Mouse (Mus musculus): Measurements from ENCODE around the gene Ptbp1.

Gene Ptbp1

DNA sequence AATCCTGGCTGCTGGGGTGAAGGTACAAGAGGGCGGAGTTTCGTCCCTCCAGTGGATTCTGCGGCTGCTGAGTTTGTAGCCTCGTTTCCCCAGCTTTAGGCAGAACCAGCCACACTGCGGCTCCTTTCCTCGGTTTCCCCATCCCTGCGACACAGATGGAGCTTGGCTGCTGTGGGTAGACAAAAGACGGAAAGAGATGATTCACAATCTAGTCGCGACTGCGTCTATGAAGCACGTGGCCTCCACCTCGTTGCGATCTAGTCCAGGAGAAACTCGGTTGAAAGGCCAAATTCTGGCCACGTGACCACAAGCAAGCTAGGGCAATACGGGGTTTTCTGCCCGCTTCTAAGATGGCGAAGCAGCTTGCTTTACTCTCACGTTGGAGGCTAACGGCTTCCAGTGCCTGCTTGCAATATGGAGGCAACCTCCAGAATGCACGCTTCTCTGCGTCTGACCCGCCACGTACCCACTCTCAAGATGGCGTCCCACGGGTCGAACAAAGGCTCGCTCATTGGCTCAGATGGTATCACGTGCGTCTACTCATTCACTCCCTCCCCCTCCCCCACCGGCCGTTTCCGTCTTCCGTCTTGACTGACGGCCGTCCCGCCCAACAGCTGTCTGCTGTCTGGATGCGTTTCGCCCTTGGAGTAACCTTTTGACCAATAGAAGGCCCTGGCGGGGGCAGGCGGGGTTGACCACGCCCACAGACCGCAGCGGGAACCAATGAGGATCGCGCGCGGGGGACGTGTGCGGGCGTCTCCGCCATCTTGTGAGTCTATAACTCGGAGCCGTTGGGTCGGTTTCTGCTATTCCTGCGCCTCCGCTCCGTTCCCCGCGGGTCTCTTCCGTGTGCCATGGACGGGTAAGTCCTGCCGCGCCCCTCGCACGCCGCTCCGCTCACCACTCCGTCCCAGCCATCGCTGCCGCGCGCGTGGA lies at the start of gene Ptbp1:
Gene Ptbp1 (plus strand): TSS at position 568 of the 936 bp plus-strand sequence.
- DNase-seq (ENCODE audit: low spot score): peak; percentile 98

- DNase-seq (ENCODE audit: low spot score): no peak
Measured at GRCm38 (mm10) chr10:79805636-79806035, 48.6 kb upstream of the Ptbp1 start.

- no peak for DNase-seq (ENCODE audit: low spot score)
Measured at GRCm38 (mm10) chr10:79806331-79806730, 47.9 kb upstream of the Ptbp1 start.

DNA sequence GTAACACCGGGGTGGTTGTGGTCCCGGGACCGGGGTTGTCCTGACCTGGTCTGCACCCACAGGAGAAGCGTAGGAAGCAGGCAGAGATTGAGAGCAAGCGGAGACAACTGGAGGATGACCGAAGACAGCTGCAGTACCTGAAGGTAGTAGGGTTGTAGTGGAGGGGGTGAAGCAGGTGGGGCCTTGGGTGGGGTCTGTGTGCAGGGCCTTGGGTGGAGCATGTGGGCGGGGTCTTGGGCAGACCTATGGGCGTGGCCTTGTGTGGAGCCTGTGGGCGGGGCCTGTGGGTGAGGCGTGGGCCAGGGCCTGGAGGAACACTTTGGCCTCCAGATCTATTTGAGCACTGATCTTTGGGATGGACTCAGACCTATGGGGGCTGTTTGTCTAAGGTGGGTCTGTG lies 47.3 kb upstream of the Ptbp1 start:
- DNase-seq (ENCODE audit: low spot score): no peak

DNA sequence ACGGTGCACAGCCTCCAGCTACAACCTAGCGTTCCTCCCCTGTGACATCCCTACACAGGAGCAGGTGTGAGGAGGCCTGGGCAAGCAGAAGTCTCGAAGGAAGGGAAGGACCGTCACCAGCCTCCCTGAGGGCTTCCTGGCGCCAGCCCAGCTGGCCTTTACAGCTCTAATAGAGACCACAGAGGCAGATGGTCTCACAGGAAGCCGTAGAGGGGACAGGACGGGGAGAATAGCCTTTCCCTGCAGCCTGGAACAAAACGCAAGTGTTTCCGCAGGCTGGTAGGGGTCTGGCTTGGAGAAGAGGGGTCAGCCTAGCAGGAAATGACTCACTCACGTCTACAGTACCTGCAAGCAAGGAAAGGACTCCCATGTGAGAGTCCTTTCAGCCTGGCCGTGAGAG lies 46.4 kb upstream of the Ptbp1 start:
- DNase-seq (ENCODE audit: low spot score): no peak

GRCm38 (mm10) chr10:79808728-79809127 lies 45.5 kb upstream of the Ptbp1 start:
- DNase-seq (ENCODE audit: low spot score): no peak

GRCm38 (mm10) chr10:79811736-79812637 lies 42.2 kb upstream of the Ptbp1 start:
- DNase-seq (ENCODE audit: low spot score): peak; percentile 70

GRCm38 (mm10) chr10:79814271-79814842 lies 39.9 kb upstream of the Ptbp1 start:
- DNase-seq (ENCODE audit: low spot score): no peak

DNA sequence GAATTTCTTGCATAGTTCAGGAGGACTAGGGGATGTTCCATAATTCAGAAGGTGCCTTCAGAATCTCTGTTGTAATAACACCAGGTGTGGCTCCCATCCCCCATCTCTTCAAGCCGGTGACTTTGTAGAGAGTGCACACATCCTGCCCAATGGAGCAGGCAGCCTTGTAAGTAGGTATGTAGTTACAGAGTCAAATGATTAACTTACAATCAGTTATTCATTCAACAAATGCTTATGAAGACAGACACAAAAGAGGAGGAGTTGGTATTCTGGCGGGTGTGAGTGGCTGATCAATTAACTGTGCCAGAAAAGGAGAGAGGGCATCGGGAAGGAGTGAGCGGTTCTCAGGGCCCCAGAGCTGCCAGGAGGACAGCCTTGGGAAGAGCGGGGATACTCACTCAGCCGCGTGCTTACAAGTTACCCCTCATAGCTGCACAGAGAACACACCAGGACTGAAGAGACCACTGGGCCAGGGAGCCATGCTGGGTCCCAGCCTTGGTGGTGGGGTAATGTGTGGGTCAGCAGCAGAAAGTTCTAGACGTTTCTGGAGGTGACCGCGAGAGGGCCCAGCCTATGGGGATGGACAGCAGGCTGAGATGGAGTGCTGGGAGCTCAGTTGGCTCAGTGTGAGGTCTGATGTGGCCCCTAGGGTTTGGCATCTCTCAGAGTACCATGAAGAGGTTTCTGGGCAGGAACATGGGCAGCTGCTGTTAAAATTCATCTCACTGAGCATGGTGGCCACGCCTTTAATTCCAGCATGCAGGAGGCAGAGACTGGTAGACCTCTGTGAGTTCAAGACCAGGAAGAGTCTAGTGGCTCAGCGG lies 38.3 kb upstream of the Ptbp1 start:
- no peak for DNase-seq (ENCODE audit: low spot score)

DNA sequence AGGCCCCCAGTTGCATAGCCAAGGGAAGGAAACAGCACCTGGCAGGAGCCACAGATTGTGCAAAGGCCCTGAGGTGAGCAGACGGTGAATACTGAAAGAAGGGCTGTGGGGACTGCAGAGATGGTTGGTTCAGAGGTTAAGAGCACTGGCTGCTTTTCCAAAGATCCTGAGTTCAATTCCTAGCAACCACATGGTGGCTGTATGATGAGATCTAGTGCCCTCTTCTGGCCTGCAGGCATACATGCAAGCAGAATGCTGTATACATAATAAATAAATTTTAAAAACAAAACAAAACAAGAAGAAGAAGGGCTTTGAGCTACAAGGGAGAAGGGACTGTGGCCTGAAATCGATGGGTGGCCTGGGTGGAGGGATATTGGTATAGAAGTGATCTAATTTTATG lies 37.1 kb upstream of the Ptbp1 start:
- no peak for DNase-seq (ENCODE audit: low spot score)

DNA sequence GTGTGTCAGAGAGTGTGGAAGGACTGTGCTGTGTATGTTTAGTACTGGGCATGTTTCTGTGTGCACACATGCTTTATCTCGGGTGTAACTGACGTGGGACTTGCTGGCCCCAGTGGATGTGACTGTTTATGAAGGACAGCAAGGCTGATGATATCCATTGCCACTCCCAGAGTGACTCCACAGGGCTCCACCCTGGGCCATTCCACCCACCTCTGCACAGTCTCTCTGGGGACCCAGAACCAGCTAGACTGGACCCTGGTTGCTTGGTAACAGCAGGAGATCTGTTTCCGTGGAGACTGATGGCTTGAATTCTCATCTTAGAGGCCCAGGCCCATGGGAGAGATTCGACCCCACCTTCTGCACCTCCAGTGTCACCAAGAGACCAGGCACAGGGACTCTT lies 36.0 kb upstream of the Ptbp1 start:
- no peak for DNase-seq (ENCODE audit: low spot score)

- no peak for DNase-seq (ENCODE audit: low spot score)
Measured at GRCm38 (mm10) chr10:79819606-79820005, 34.6 kb upstream of the Ptbp1 start.

- no peak for DNase-seq (ENCODE audit: low spot score)
Measured at GRCm38 (mm10) chr10:79820277-79820676, 34.0 kb upstream of the Ptbp1 start.

DNA sequence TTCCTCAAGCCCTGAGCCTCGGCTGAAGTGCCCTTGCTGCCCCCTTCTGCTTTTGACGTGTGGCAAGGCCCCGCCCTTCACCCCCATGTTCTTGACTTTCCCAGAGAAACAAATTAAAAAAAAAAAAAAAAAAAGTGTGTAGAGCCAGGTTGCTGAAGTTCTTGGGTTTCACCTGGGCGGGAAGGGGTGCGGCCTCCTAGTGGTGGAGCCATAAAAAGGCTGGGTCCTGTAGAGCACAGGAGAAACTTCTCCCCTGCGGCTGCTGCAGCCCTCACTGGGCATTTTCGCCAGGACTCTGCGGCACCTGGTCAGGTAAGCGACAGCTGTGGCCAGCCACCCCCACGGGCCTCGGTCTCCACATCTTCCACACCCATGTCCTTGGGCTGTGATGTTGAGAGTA lies 33.4 kb upstream of the Ptbp1 start, which contains the start of gene Misp:
Gene Misp (plus strand): TSS at position 208 of the 400 bp plus-strand sequence.
- no peak for DNase-seq (ENCODE audit: low spot score)

GRCm38 (mm10) chr10:79821731-79822130 lies 32.5 kb upstream of the Ptbp1 start:
- no peak for DNase-seq (ENCODE audit: low spot score)

DNA sequence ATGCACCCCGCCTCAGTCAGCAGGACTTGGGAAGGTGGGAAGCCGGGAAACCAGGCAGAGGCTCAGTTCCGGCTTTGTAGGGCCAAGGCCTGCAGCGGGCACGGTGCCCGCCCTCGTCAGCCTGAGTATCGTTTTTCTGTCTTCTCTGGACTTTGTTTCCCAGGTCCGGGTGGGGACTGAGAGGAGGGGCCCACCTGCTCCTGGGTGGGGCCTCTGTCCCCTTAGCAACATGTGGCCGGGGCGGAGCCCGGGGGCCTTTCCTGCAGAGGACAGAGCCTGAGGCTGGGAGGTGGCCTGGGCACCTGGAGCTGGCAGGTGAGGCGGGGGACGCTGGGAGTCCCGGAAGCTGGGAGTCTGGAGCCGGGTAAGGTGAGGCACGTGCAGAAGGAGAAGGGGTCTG lies 31.9 kb upstream of the Ptbp1 start:
- DNase-seq (ENCODE audit: low spot score): no peak

DNA sequence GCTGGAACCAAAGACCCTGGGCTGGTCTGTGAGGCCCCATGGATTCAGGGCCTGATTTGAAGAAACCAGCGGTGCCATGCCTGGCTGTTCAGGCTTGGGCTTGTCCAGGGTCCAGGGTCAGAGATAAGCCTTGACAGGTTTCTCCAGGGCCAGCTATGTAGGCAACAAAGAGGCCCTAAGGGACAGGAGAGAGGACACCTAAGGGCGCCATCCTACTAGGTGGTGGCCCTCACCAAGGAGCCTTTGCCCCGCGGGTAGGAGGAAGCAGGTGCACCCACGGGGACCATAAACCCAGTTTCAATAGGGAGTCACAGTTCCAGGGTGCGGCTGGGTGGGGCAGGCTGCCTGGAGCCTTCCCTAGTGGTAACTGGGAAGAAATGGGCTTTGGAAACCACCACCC lies 31.2 kb upstream of the Ptbp1 start:
- DNase-seq (ENCODE audit: low spot score): no peak

DNA sequence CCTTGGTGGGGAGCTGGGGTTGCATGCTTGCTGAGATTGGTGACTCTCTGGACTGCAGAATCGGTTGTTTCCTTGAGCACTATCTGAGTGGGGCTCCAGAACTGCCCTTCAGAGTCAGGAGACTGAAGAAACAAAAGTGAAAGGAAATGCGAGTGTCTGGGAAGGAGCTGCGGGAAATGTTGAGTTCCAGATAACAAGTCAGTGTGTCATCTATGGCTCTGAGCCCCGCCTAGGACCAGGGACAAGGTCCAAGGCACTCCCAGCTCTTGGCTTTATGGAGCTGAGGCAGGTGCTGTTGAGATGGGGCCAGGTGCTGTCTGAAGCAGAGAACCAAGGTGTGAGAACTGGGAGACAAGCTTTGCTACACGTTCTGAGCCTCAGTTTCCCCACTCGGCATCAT lies 29.8 kb upstream of the Ptbp1 start:
- DNase-seq (ENCODE audit: low spot score): no peak

GRCm38 (mm10) chr10:79831583-79831982 lies 22.6 kb upstream of the Ptbp1 start:
- no peak for DNase-seq (ENCODE audit: low spot score)

DNA sequence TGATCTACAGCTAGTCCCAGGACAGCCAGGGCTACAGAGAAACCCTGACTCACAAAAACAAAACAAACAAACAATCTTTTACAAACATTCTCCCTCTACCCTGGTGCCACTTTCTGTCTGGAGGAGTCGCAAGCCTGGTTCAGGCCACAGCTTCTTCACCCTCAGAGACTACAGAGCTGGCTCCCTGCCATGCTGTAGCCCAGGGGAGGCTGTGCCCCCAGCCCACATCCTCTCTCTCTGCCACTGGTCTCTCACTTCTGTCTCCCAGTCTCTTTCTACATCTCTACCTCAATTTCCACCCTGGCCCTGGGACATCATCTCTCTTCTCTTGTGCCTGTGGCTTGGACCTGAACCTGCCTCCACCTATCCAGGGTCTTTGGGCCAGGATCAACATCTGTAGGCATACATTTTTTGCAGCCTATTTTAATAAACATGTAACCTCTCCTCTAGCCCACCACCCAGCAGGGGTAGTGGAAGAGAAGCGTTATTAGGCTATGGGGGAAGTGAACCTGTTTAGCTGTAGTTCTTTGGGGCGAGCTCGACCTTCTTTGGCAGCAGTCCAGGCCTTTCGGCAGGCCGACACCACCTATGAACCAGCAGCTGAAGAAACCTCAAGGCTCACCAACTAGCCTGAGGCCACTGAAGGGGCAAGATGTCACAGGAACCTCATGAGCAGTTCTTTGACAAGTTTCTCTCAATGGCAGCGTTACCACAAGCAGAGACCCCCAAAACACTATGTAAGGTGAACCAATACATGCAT lies 22.0 kb upstream of the Ptbp1 start:
- no peak for DNase-seq (ENCODE audit: low spot score)

DNA sequence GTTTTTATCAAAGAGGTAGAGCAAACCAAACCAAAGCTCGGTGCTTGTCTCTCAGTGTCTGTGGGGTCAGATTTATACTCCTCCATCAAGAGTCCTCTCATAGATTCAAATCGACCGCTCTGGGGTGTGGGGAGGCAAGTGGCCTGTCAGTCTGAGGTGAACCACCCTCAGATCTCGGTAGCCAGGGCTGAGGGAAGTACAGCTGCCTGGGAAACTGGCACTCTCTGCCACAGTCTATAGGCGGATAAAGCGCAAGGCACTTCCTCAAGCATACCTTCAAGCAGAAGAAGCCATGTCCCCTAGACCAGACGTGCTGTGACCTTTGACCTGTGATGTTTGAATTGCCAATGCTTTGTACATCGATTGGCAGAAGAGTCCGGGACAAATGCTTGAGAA lies 21.4 kb upstream of the Ptbp1 start:
- no peak for DNase-seq (ENCODE audit: low spot score)
